Mouse (Mus musculus): ENCODE data around the gene Fgf12.

DNA sequence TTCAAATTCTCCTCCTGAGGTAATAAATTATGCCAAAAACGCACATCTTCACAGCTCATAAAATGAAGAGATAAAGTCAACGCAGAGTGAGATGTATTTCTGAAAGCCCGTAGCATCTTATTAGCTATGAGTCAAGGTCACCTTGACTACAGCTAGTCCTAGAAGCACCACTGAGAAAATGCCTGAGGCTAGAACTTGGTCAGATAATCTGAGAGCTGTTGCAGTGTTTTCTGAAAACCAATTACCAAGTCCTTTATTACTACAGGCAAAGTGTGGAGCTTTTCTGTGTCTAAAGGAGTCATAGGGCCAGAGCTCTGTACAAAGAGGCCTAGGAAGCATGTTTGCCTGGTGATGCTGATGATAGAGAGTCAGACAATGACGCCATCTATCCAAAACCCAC lies 498.6 kb downstream of the Fgf12 start:
- TF ChIP-seq CTCF (IDR thresholded peaks at IDR 0.05; ENCODE audit: low read depth, low read length) (no peak), POLR2A (IDR thresholded peaks at IDR 0.05; ENCODE audit: extremely low read depth, insufficient read depth, low read length) (no peak)
